Mouse (Mus musculus): ENCODE data around the gene Zfp62. TPM values are rescaled to one million over a fixed set of nuclear protein-coding genes. Genes with fewer than 3 reads are reported as not detected.

The Zfp62 gene
- polyA plus RNA-seq, 1 experiment from 2014 or later: 8.8 TPM

- no peak overlapping the region for H3K4me3 ChIP-seq (ENCODE audit: low read depth, low read length)
- no peak overlapping the region for H3K9ac ChIP-seq (replicated peaks)
- TF ChIP-seq CTCF (IDR thresholded peaks at IDR 0.05; ENCODE audit: low read depth): no peak
- TF ChIP-seq EP300 (IDR thresholded peaks at IDR 0.05; ENCODE audit: low read depth): no peak
- H3K4me2 ChIP-seq (ENCODE audit: low read depth, low read length): peak overlapping the region; percentile 95
- H3K36me3 ChIP-seq (replicated peaks; ENCODE audit: insufficient read depth, low read length): peaks cover 53% of the 10 kb centered on the region
- no peaks in the 10 kb centered on the region for H3K27me3 ChIP-seq (ENCODE audit: insufficient read depth, low read length)
- 80% methylated on average over 6 of the region's 6 CpGs for WGBS (ENCODE audit: insufficient replicate concordance)
- no peak for DNase-seq
- H3K27ac ChIP-seq (ENCODE audit: low read depth): no peak overlapping the region
- H3K9me3 ChIP-seq (ENCODE audit: low read length): no peaks in the 10 kb centered on the region
- ATAC-seq: no peak
- peaks cover 52% of the 10 kb centered on the region for H3K4me1 ChIP-seq (ENCODE audit: insufficient read depth)
These were observed 49.9 kb downstream of the Zfp62 start for GRCm38 (mm10) chr11:49253035-49253434.

GRCm38 (mm10) chr11:49259296-49259695, 56.2 kb downstream of the Zfp62 start:
- Histone ChIP-seq H3K9me3 (ENCODE audit: low read length) (no peaks in the 10 kb centered on the region), H3K36me3 (replicated peaks; ENCODE audit: insufficient read depth, low read length) (peaks cover 76% of the 10 kb centered on the region), H3K4me2 (ENCODE audit: low read depth, low read length) (peak overlapping the region; percentile 41; the same call in 1 of the 2 replicates), H3K27ac (ENCODE audit: low read depth) (peak overlapping the region; percentile 52; the same call in 1 of the 2 replicates), H3K9ac (replicated peaks) (no peak overlapping the region), H3K4me1 (ENCODE audit: insufficient read depth) (peaks cover 22% of the 10 kb centered on the region), H3K4me3 (ENCODE audit: low read depth, low read length) (no peak overlapping the region), H3K27me3 (ENCODE audit: insufficient read depth, low read length) (no peaks in the 10 kb centered on the region)
- WGBS (ENCODE audit: insufficient replicate concordance): 63% methylated on average over 2 of the region's 2 CpGs
- DNase-seq (no peak), ATAC-seq (peak; percentile 47)
- no peak for TF ChIP-seq CTCF (IDR thresholded peaks at IDR 0.05; ENCODE audit: low read depth)
- TF ChIP-seq EP300 (IDR thresholded peaks at IDR 0.05; ENCODE audit: low read depth): no peak

- TF ChIP-seq CTCF (IDR thresholded peaks at IDR 0.05; ENCODE audit: low read depth): no peak
- TF ChIP-seq EP300 (IDR thresholded peaks at IDR 0.05; ENCODE audit: low read depth): no peak
- WGBS (ENCODE audit: insufficient replicate concordance): 22% methylated on average over 1 of the region's 1 CpGs
- peaks cover 24% of the 10 kb centered on the region for H3K4me1 ChIP-seq (ENCODE audit: insufficient read depth)
- H3K4me2 ChIP-seq (ENCODE audit: low read depth, low read length): peak overlapping the region; percentile 41; the same call in 1 of the 2 replicates
- no peak overlapping the region for H3K9ac ChIP-seq (replicated peaks)
- H3K27me3 ChIP-seq (ENCODE audit: insufficient read depth, low read length): no peaks in the 10 kb centered on the region
- no peaks in the 10 kb centered on the region for H3K9me3 ChIP-seq (ENCODE audit: low read length)
- no peak for DNase-seq
- peaks cover 76% of the 10 kb centered on the region for H3K36me3 ChIP-seq (replicated peaks; ENCODE audit: insufficient read depth, low read length)
- no peak overlapping the region for H3K4me3 ChIP-seq (ENCODE audit: low read depth, low read length)
- ATAC-seq: peak; percentile 46; the same call in 1 of the 2 replicates
- peak overlapping the region; percentile 52 for H3K27ac ChIP-seq (ENCODE audit: low read depth)
These were observed 56.7 kb downstream of the Zfp62 start for GRCm38 (mm10) chr11:49259829-49260228.

GRCm38 (mm10) chr11:49260598-49261312, 57.7 kb downstream of the Zfp62 start:
- peak; percentile 83 for DNase-seq
- no peaks in the 10 kb centered on the region for H3K27me3 ChIP-seq (ENCODE audit: insufficient read depth, low read length)
- peaks cover 25% of the 10 kb centered on the region for H3K4me1 ChIP-seq (ENCODE audit: insufficient read depth)
- ATAC-seq: peak; percentile 81
- no peak overlapping the region for H3K4me3 ChIP-seq (ENCODE audit: low read depth, low read length)
- peak overlapping the region; percentile 33 for H3K4me2 ChIP-seq (ENCODE audit: low read depth, low read length)
- no peak overlapping the region for H3K9ac ChIP-seq (replicated peaks)
- TF ChIP-seq CTCF (IDR thresholded peaks at IDR 0.05; ENCODE audit: low read depth): no peak
- TF ChIP-seq EP300 (IDR thresholded peaks at IDR 0.05; ENCODE audit: low read depth): no peak
- H3K36me3 ChIP-seq (replicated peaks; ENCODE audit: insufficient read depth, low read length): peaks cover 68% of the 10 kb centered on the region
- H3K27ac ChIP-seq (ENCODE audit: low read depth): peak overlapping the region; percentile 64
- WGBS (ENCODE audit: insufficient replicate concordance): 76% methylated on average over 21 of the region's 21 CpGs
- no peaks in the 10 kb centered on the region for H3K9me3 ChIP-seq (ENCODE audit: low read length)

- peaks cover 28% of the 10 kb centered on the region for H3K4me1 ChIP-seq (ENCODE audit: insufficient read depth)
- TF ChIP-seq EP300 (IDR thresholded peaks at IDR 0.05; ENCODE audit: low read depth): no peak
- TF ChIP-seq CTCF (IDR thresholded peaks at IDR 0.05; ENCODE audit: low read depth): no peak
- peak overlapping the region; percentile 64 for H3K27ac ChIP-seq (ENCODE audit: low read depth)
- DNase-seq (no peak), ATAC-seq (no peak)
- WGBS (ENCODE audit: insufficient replicate concordance): 84% methylated on average over 14 of the region's 14 CpGs
- no peak overlapping the region for H3K4me2 ChIP-seq (ENCODE audit: low read depth, low read length)
- H3K27me3 ChIP-seq (ENCODE audit: insufficient read depth, low read length): no peaks in the 10 kb centered on the region
- H3K9ac ChIP-seq (replicated peaks): no peak overlapping the region
- peaks cover 62% of the 10 kb centered on the region for H3K36me3 ChIP-seq (replicated peaks; ENCODE audit: insufficient read depth, low read length)
- H3K4me3 ChIP-seq (ENCODE audit: low read depth, low read length): no peak overlapping the region
- H3K9me3 ChIP-seq (ENCODE audit: low read length): no peaks in the 10 kb centered on the region
These were observed 58.3 kb downstream of the Zfp62 start for GRCm38 (mm10) chr11:49261313-49261855.

- 83% methylated on average over 5 of the region's 5 CpGs for WGBS (ENCODE audit: insufficient replicate concordance)
- H3K9ac ChIP-seq (replicated peaks): no peak overlapping the region; the same call in 1 of the 2 replicates
- H3K36me3 ChIP-seq (replicated peaks; ENCODE audit: insufficient read depth, low read length): peaks cover 53% of the 10 kb centered on the region
These were observed 59.2 kb downstream of the Zfp62 start for GRCm38 (mm10) chr11:49262286-49262685.

More at GRCm38 (mm10) chr11:49262286-49262685, 59.2 kb downstream of the Zfp62 start:
- Histone ChIP-seq H3K4me1 (ENCODE audit: insufficient read depth) (peaks cover 28% of the 10 kb centered on the region), H3K4me3 (ENCODE audit: low read depth, low read length) (no peak overlapping the region), H3K27me3 (ENCODE audit: insufficient read depth, low read length) (no peaks in the 10 kb centered on the region), H3K4me2 (ENCODE audit: low read depth, low read length) (no peak overlapping the region), H3K9me3 (ENCODE audit: low read length) (no peaks in the 10 kb centered on the region), H3K27ac (ENCODE audit: low read depth) (no peak overlapping the region)
- DNase-seq (no peak), ATAC-seq (no peak)
- TF ChIP-seq EP300 (IDR thresholded peaks at IDR 0.05; ENCODE audit: low read depth) (no peak), CTCF (IDR thresholded peaks at IDR 0.05; ENCODE audit: low read depth) (no peak)
